Mouse (Mus musculus): ENCODE measurements around the gene Polr2h. TPM values are rescaled to one million over a fixed set of nuclear protein-coding genes. Genes with fewer than 3 reads are reported as not detected.

Polr2h gene
- total and polyA plus RNA-seq, 2 experiments from 2014 or later: 43.7 to 87.4 TPM

- Histone ChIP-seq H3K4me3 (ENCODE audit: low read depth, low read length) (no peak overlapping the region), H3K9ac (peak overlapping the region; percentile 92), H3K27ac (ENCODE audit: low read depth, low read length) (peak overlapping the region; percentile 98), H3K36me3 (ENCODE audit: insufficient read depth) (peaks cover 39% of the 10 kb centered on the region), H3K4me1 (ENCODE audit: insufficient read depth) (peaks cover 7% of the 10 kb centered on the region; the same call in 1 of the 2 replicates), H3K27me3 (ENCODE audit: insufficient read depth, low read length) (no peaks in the 10 kb centered on the region), H3K4me2 (ENCODE audit: low read depth) (peak overlapping the region; percentile 77), H3K9me3 (ENCODE audit: low read length) (no peaks in the 10 kb centered on the region)
- ATAC-seq: no peak
- no peak for TF ChIP-seq CTCF (IDR thresholded peaks at IDR 0.05; ENCODE audit: low read depth)
- no peak for DNase-seq
- 46% methylated on average over 16 of the region's 16 CpGs for WGBS
Measured at GRCm38 (mm10) chr16:20692241-20692965, 25.1 kb upstream of the Polr2h start.

GRCm38 (mm10) chr16:20693111-20693701 lies 24.3 kb upstream of the Polr2h start, which contains the start of gene Fam131a:
Gene Fam131a, plus strand, starts transcription at chr16:20693241.
- H3K4me1 ChIP-seq (ENCODE audit: insufficient read depth): peaks cover 7% of the 10 kb centered on the region; the same call in 1 of the 2 replicates
- H3K9me3 ChIP-seq (ENCODE audit: low read length): no peaks in the 10 kb centered on the region
- no peaks in the 10 kb centered on the region for H3K27me3 ChIP-seq (ENCODE audit: insufficient read depth, low read length)
- H3K27ac ChIP-seq (ENCODE audit: low read depth, low read length): peak within 1 kb of the TSS; percentile 98
- peak within 1 kb of the TSS; percentile 77 for H3K4me2 ChIP-seq (ENCODE audit: low read depth)
- DNase-seq (peak; percentile 95), ATAC-seq (peak; percentile 92)
- H3K4me3 ChIP-seq (ENCODE audit: low read depth, low read length): peak within 1 kb of the TSS; percentile 72
- peaks cover 32% of the 10 kb centered on the region for H3K36me3 ChIP-seq (ENCODE audit: insufficient read depth)
- 0 out of 2 replicates have a peak, but pooled peaks have one; percentile 9 for TF ChIP-seq CTCF (IDR thresholded peaks at IDR 0.05; ENCODE audit: low read depth)
- 3% methylated on average over 36 of the region's 37 CpGs for WGBS
- H3K9ac ChIP-seq: peak within 1 kb of the TSS; percentile 92

- Histone ChIP-seq H3K4me1 (ENCODE audit: insufficient read depth) (peaks cover 7% of the 10 kb centered on the region; the same call in 1 of the 2 replicates), H3K4me3 (ENCODE audit: low read depth, low read length) (peak overlapping the region; percentile 47; the same call in 1 of the 2 replicates), H3K4me2 (ENCODE audit: low read depth) (peak overlapping the region; percentile 69), H3K9me3 (ENCODE audit: low read length) (no peaks in the 10 kb centered on the region), H3K27ac (ENCODE audit: low read depth, low read length) (peak overlapping the region; percentile 79), H3K36me3 (ENCODE audit: insufficient read depth) (peaks cover 29% of the 10 kb centered on the region), H3K9ac (no peak overlapping the region), H3K27me3 (ENCODE audit: insufficient read depth, low read length) (no peaks in the 10 kb centered on the region)
- no peak for TF ChIP-seq CTCF (IDR thresholded peaks at IDR 0.05; ENCODE audit: low read depth)
- DNase-seq: peak; percentile 80
- WGBS: 52% methylated on average over 8 of the region's 8 CpGs
- peak; percentile 8; the same call in 1 of the 2 replicates for ATAC-seq
Measured at GRCm38 (mm10) chr16:20694781-20695180, 22.7 kb upstream of the Polr2h start.

GRCm38 (mm10) chr16:20695622-20696323 lies 21.7 kb upstream of the Polr2h start:
- Histone ChIP-seq H3K9ac (peak overlapping the region; percentile 60), H3K27me3 (ENCODE audit: insufficient read depth, low read length) (no peaks in the 10 kb centered on the region), H3K27ac (ENCODE audit: low read depth, low read length) (peak overlapping the region; percentile 79), H3K4me2 (ENCODE audit: low read depth) (peak overlapping the region; percentile 69), H3K9me3 (ENCODE audit: low read length) (no peaks in the 10 kb centered on the region), H3K4me3 (ENCODE audit: low read depth, low read length) (peak overlapping the region; percentile 47), H3K4me1 (ENCODE audit: insufficient read depth) (peaks cover 7% of the 10 kb centered on the region; the same call in 1 of the 2 replicates), H3K36me3 (ENCODE audit: insufficient read depth) (peaks cover 24% of the 10 kb centered on the region)
- 1% methylated on average over 46 of the region's 46 CpGs for WGBS
- peak; percentile 96 for DNase-seq
- ATAC-seq: peak; percentile 82
- TF ChIP-seq CTCF (IDR thresholded peaks at IDR 0.05; ENCODE audit: low read depth): no peak

GRCm38 (mm10) chr16:20699266-20699665 lies 18.2 kb upstream of the Polr2h start:
- 88% methylated on average over 5 of the region's 5 CpGs for WGBS
- no peak for ATAC-seq
- no peak for DNase-seq
- H3K27me3 ChIP-seq (ENCODE audit: insufficient read depth, low read length): no peaks in the 10 kb centered on the region
- H3K9me3 ChIP-seq (ENCODE audit: low read length): no peaks in the 10 kb centered on the region
- no peak overlapping the region for H3K4me2 ChIP-seq (ENCODE audit: low read depth)
- no peak overlapping the region for H3K9ac ChIP-seq
- no peak for TF ChIP-seq CTCF (IDR thresholded peaks at IDR 0.05; ENCODE audit: low read depth)
- H3K4me1 ChIP-seq (ENCODE audit: insufficient read depth): peaks cover under 1% of the 10 kb centered on the region; the same call in 1 of the 2 replicates
- H3K4me3 ChIP-seq (ENCODE audit: low read depth, low read length): no peak overlapping the region
- peaks cover 35% of the 10 kb centered on the region for H3K36me3 ChIP-seq (ENCODE audit: insufficient read depth)
- no peak overlapping the region for H3K27ac ChIP-seq (ENCODE audit: low read depth, low read length)

GRCm38 (mm10) chr16:20700036-20700435 lies 17.4 kb upstream of the Polr2h start:
- no peaks in the 10 kb centered on the region for H3K4me1 ChIP-seq (ENCODE audit: insufficient read depth)
- no peak for TF ChIP-seq CTCF (IDR thresholded peaks at IDR 0.05; ENCODE audit: low read depth)
- H3K4me2 ChIP-seq (ENCODE audit: low read depth): no peak overlapping the region
- H3K27ac ChIP-seq (ENCODE audit: low read depth, low read length): no peak overlapping the region
- no peaks in the 10 kb centered on the region for H3K27me3 ChIP-seq (ENCODE audit: insufficient read depth, low read length)
- H3K4me3 ChIP-seq (ENCODE audit: low read depth, low read length): no peak overlapping the region
- DNase-seq (no peak), ATAC-seq (no peak)
- no peak overlapping the region for H3K9ac ChIP-seq
- peaks cover 35% of the 10 kb centered on the region for H3K36me3 ChIP-seq (ENCODE audit: insufficient read depth)
- 38% methylated on average over 5 of the region's 5 CpGs for whole genome bisulfite sequencing
- no peaks in the 10 kb centered on the region for H3K9me3 ChIP-seq (ENCODE audit: low read length)

All from forebrain, postnatal 0 days (tissue).